Mouse (Mus musculus) neural tube, embryonic 14.5 days (tissue): Measurements from ENCODE around the gene Usp2. TPM values are rescaled to one million over a fixed set of nuclear protein-coding genes. Genes with fewer than 3 reads are reported as not detected.

Source experiments
- ATAC-seq: fragments of 200-750 bp; cut with Nextera tagmentation; 2 replicates; pipeline ENCODE4 v1.8.0; 2017; ENCODE audit warnings: low read depth, mild to moderate bottlenecking, moderate TSS enrichment, moderate library complexity
- H3K27ac ChIP-seq: fragments of 300-500 bp; sonication (generic); 2 replicates; pipeline ENCODE4 v1.5.1; 2014; ENCODE audit warnings: low read depth, mild to moderate bottlenecking, control low read depth, low read length, moderate library complexity, mixed read lengths
- H3K27me3 ChIP-seq: fragments of 300-500 bp; sonication (generic); 2 replicates; pipeline ENCODE4 v1.6.1; 2014; ENCODE audit warnings: low read length; ENCODE audit not compliant: control insufficient read depth, insufficient read depth
- H3K36me3 ChIP-seq: fragments of 300-500 bp; sonication (generic); 2 replicates; pipeline ENCODE4 v1.6.1; 2014; ENCODE audit warnings: low read length, mixed read lengths; ENCODE audit not compliant: control insufficient read depth, insufficient read depth
- H3K4me1 ChIP-seq: fragments of 300-500 bp; sonication (generic); 2 replicates; pipeline ENCODE4 v1.6.1; 2014; ENCODE audit warnings: low read length; ENCODE audit not compliant: control insufficient read depth, insufficient read depth
- H3K4me2 ChIP-seq: fragments of 300-500 bp; sonication (generic); 2 replicates; pipeline ENCODE4 v1.6.1; 2014; ENCODE audit warnings: mild to moderate bottlenecking, low read depth, low read length, control low read depth
- H3K4me3 ChIP-seq: fragments of 300-500 bp; sonication (generic); 2 replicates; pipeline ENCODE4 v1.5.1; 2014; ENCODE audit warnings: low read depth, low read length, control low read depth, mixed read lengths
- H3K9ac ChIP-seq: fragments of 300-500 bp; sonication (generic); replicated peaks from 2 replicates; pipeline ENCODE4 v1.6.1; 2014; ENCODE audit warnings: low read depth, mild to moderate bottlenecking, control low read depth, low read length, mixed read lengths
- H3K9me3 ChIP-seq: fragments of 300-500 bp; sonication (generic); 2 replicates; pipeline ENCODE4 v1.6.1; 2016; ENCODE audit warnings: low read length; ENCODE audit not compliant: control insufficient read depth
- WGBS: fragments of 180-500 bp; shearing (Covaris S2); extraction: QIAGEN DNeasy Blood & Tissue Kit; methylation state at CpG from one replicate; pipeline ENCODE4 v1.1.7; 2014; 5-methylcytosine and 5-hydroxymethylcytosine counted together
- polyA plus RNA-seq: library from polyadenylated mRNA; unstranded; fragments of >200 nt; fragmentation: Nextera tagmentation; extraction: Ambion mirVana; gene quantifications from 2 replicates; pipeline ENCODE4 v1.2.1, GENCODE M21; 2014

Gene Usp2
- polyA plus RNA-seq, 1 experiment from 2014 or later, result 11.7 TPM

- H3K4me2 ChIP-seq, result no peak overlapping the region
- no peak overlapping the region for H3K4me3 ChIP-seq
- H3K4me1 ChIP-seq, result peaks cover 9% of the 10 kb centered on the region
- H3K36me3 ChIP-seq, result no peaks in the 10 kb centered on the region
- no peak for ATAC-seq
- 82% methylated on average over 3 of the region's 3 CpGs for WGBS
- H3K9ac ChIP-seq, result no peak overlapping the region
- no peak overlapping the region for H3K27ac ChIP-seq
- no peaks in the 10 kb centered on the region for H3K9me3 ChIP-seq
- peaks cover 19% of the 10 kb centered on the region for H3K27me3 ChIP-seq
Observed at GRCm38 (mm10) chr9:44045158-44045883, 21.5 kb upstream of the Usp2 start.

DNA sequence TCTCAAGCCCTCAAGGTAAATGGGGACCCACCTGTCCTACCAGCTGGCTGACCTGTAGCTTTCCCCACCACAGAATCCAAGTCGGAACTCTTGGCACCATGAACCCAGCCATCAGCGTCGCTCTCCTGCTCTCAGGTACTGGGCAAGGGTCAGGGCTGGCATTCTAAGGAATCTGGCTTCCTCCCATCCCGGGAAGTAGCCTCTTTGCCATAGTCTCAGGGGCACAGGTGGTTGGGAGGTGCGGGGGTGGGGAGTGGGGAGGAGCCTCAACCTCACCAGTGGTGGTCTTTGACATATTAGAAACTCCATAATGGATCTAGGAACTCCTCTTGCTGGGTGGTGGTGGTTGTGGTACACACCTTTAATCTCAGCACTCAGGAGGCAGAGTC lies 20.9 kb upstream of the Usp2 start:
- no peak for ATAC-seq
- H3K27me3 ChIP-seq, result peaks cover 19% of the 10 kb centered on the region

DNA sequence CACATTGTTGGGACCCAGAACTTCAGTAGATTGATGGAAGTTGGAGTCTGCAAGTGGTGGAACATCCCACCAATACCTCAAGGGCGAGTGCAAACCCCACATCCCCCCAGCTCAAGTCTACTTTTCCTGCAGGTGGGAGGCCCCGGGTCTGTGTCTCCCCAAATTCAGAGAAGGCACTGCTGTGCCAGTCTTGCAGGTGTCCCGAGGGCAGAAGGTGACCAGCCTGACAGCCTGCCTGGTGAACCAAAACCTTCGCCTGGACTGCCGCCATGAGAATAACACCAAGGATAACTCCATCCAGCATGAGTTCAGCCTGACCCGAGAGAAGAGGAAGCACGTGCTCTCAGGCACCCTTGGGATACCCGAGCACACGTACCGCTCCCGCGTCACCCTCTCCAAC lies 20.4 kb upstream of the Usp2 start:
- Histone ChIP-seq H3K4me3 (no peak overlapping the region), H3K4me1 (peaks cover 9% of the 10 kb centered on the region), H3K27me3 (peaks cover 19% of the 10 kb centered on the region), H3K27ac (no peak overlapping the region), H3K36me3 (no peaks in the 10 kb centered on the region), H3K4me2 (no peak overlapping the region), H3K9ac (no peak overlapping the region), H3K9me3 (no peaks in the 10 kb centered on the region)
- ATAC-seq, result no peak
- WGBS, result 90% methylated on average over 12 of the region's 12 CpGs

More for the DNA sequence above, 20.9 kb upstream of the Usp2 start:
- Histone ChIP-seq H3K4me1 (peaks cover 9% of the 10 kb centered on the region), H3K27ac (no peak overlapping the region), H3K4me2 (no peak overlapping the region), H3K9ac (no peak overlapping the region), H3K9me3 (no peaks in the 10 kb centered on the region), H3K4me3 (no peak overlapping the region), H3K36me3 (no peaks in the 10 kb centered on the region)
- WGBS, result 85% methylated on average over 5 of the region's 5 CpGs

DNA sequence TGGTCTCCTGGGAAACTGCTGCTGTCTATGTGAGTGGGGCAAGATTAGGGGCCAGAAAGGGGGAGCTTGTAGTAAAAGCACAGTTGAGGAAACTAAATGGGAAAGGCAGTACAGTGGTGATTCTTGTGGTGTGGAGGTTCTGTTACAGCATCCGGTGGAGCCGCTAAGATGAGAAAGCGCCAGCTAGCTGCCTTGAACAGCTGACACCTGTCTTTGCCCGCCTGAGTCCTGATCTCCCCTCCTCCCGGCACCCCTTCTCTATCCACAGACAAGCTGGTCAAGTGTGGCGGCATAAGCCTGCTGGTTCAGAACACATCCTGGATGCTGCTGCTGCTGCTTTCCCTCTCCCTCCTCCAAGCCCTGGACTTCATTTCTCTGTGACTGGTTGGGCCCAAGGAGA lies 19.8 kb upstream of the Usp2 start:
- no peak overlapping the region for H3K4me2 ChIP-seq
- ATAC-seq, result no peak
- H3K9me3 ChIP-seq, result no peaks in the 10 kb centered on the region
- 84% methylated on average over 6 of the region's 6 CpGs for WGBS
- no peak overlapping the region for H3K4me3 ChIP-seq
- no peaks in the 10 kb centered on the region for H3K36me3 ChIP-seq
- no peak overlapping the region for H3K9ac ChIP-seq
- peaks cover 18% of the 10 kb centered on the region for H3K27me3 ChIP-seq
- peaks cover 9% of the 10 kb centered on the region for H3K4me1 ChIP-seq
- H3K27ac ChIP-seq, result no peak overlapping the region

DNA sequence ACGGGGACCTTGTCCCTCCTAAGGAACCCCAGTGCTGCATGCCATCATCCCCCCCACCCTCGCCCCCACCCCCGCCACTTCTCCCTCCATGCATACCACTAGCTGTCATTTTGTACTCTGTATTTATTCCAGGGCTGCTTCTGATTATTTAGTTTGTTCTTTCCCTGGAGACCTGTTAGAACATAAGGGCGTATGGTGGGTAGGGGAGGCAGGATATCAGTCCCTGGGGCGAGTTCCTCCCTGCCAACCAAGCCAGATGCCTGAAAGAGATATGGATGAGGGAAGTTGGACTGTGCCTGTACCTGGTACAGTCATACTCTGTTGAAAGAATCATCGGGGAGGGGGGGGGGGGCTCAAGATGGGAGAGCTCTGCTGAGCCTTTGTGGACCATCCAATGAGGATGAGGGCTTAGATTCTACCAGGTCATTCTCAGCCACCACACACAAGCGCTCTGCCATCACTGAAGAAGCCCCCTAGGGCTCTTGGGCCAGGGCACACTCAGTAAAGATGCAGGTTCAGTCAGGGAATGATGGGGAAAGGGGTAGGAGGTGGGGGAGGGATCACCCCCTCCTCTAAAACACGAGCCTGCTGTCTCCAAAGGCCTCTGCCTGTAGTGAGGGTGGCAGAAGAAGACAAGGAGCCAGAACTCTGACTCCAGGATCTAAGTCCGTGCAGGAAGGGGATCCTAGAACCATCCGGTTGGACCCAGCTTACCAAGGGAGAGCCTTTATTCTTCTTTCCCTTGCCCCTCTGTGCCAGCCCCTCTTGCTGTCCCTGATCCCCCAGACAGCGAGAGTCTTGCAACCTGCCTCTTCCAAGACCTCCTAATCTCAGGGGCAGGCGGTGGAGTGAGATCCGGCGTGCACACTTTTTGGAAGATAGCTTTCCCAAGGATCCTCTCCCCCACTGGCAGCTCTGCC lies 19.0 kb upstream of the Usp2 start:
- Histone ChIP-seq H3K27ac (no peak overlapping the region), H3K4me2 (no peak overlapping the region), H3K36me3 (no peaks in the 10 kb centered on the region), H3K4me1 (peaks cover 9% of the 10 kb centered on the region), H3K4me3 (no peak overlapping the region), H3K27me3 (peaks cover 16% of the 10 kb centered on the region), H3K9me3 (no peaks in the 10 kb centered on the region), H3K9ac (no peak overlapping the region)
- WGBS, result 77% methylated on average over 14 of the region's 14 CpGs
- no peak for ATAC-seq

- ATAC-seq, result no peak
- Histone ChIP-seq H3K27me3 (peaks cover 13% of the 10 kb centered on the region), H3K4me1 (0 out of 2 replicates have a peak, but pooled peaks cover 2% of the 10 kb centered on the region), H3K9ac (no peak overlapping the region), H3K9me3 (no peaks in the 10 kb centered on the region), H3K4me2 (no peak overlapping the region), H3K36me3 (no peaks in the 10 kb centered on the region), H3K27ac (no peak overlapping the region), H3K4me3 (no peak overlapping the region)
- WGBS, result 84% methylated on average over 15 of the region's 15 CpGs
Observed at GRCm38 (mm10) chr9:44048541-44049380, 18.1 kb upstream of the Usp2 start.

DNA sequence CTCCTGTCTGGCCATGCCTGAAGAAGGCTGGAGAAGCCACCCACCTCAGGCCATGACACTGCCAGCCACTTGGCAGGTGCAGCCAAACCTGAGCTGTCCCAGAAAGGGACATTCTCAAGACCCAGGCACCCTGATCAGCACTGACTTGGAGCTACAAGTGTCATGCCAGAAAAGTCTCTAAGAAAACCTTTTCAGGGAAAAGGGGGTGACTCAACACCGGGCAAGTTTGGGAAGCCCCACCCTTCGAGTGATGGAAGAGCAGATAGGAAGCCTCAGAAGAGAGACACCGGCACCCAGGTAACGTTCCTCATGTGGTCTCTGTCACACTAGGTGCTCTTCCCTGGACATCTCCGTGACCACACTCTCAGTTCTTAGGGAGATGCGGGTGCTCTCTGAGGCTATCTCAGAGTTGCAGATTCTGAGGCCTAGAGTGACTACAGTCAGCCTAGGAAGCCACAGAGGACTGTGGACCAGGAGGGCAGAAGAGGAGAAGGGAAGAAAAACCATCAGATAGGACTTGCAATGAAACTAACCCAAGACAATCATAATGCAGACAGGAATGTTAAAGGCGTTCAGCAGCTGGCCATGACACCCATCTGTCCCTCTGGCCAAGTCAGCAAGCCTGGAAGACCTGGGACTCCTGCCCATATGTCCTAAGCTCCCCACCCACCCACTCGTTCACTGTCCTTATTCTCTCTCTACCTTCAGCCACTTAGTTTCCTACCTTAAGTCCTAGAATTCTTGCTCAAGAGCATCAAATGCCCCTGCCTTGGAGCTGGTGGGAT lies 17.2 kb upstream of the Usp2 start:
- H3K4me2 ChIP-seq, result no peak overlapping the region
- H3K9ac ChIP-seq, result no peak overlapping the region
- no peaks in the 10 kb centered on the region for H3K4me1 ChIP-seq
- H3K36me3 ChIP-seq, result no peaks in the 10 kb centered on the region
- H3K9me3 ChIP-seq, result no peaks in the 10 kb centered on the region
- H3K27me3 ChIP-seq, result peaks cover 5% of the 10 kb centered on the region
- H3K27ac ChIP-seq, result no peak overlapping the region
- ATAC-seq, result no peak
- 90% methylated on average over 8 of the region's 8 CpGs for WGBS
- H3K4me3 ChIP-seq, result no peak overlapping the region

- no peaks in the 10 kb centered on the region for H3K9me3 ChIP-seq
- H3K4me3 ChIP-seq, result no peak overlapping the region
- H3K4me2 ChIP-seq, result no peak overlapping the region
- H3K9ac ChIP-seq, result no peak overlapping the region
- WGBS, result 65% methylated on average over 3 of the region's 3 CpGs
- no peak for ATAC-seq
- no peaks in the 10 kb centered on the region for H3K4me1 ChIP-seq
- H3K36me3 ChIP-seq, result no peaks in the 10 kb centered on the region
- H3K27ac ChIP-seq, result no peak overlapping the region
- H3K27me3 ChIP-seq, result no peaks in the 10 kb centered on the region
Observed at GRCm38 (mm10) chr9:44052855-44053254, 14.0 kb upstream of the Usp2 start.
